Mouse (Mus musculus) limb, embryonic 10.5 days (tissue): ENCODE data around the gene Terb1. TPM values are rescaled to one million over a fixed set of nuclear protein-coding genes. Genes with fewer than 3 reads are reported as not detected.
A peak's percentile ranks its signal among the peaks of the same experiment; 100 is the strongest.

Source experiments
- DNase-seq: peaks from one replicate; pipeline ENCODE4 v3.0.0-alpha.2; 2017; ENCODE audit warnings: low spot score
- H3K27ac ChIP-seq: fragments of 300-500 bp; sonication (generic); 2 replicates; pipeline ENCODE4 v1.5.1; 2016; ENCODE audit warnings: mild to moderate bottlenecking
- H3K27me3 ChIP-seq: fragments of 300-500 bp; sonication (generic); 2 replicates; pipeline ENCODE4 v1.6.1; 2016; ENCODE audit warnings: low read depth, mild to moderate bottlenecking; ENCODE audit not compliant: poor library complexity, severe bottlenecking
- H3K36me3 ChIP-seq: fragments of 300-500 bp; sonication (generic); 2 replicates; pipeline ENCODE4 v1.6.1; 2016; ENCODE audit warnings: mild to moderate bottlenecking, moderate library complexity
- H3K4me1 ChIP-seq: fragments of 300-500 bp; sonication (generic); 2 replicates; pipeline ENCODE4 v1.6.1; 2016
- H3K4me3 ChIP-seq: fragments of 300-500 bp; sonication (generic); 2 replicates; pipeline ENCODE4 v1.5.1; 2016; ENCODE audit warnings: mild to moderate bottlenecking, moderate library complexity
- H3K9me3 ChIP-seq: fragments of 300-500 bp; sonication (generic); replicated peaks from 2 replicates; pipeline ENCODE4 v1.6.1; 2016; ENCODE audit warnings: mild to moderate bottlenecking
- WGBS: fragments of 180-500 bp; shearing (Covaris S2); methylation state at CpG from one replicate; pipeline ENCODE4 v1.1.7; 2016; 5-methylcytosine and 5-hydroxymethylcytosine counted together
- polyA plus RNA-seq: library from polyadenylated mRNA; unstranded; fragments of >200 nt; fragmentation: Nextera tagmentation; extraction: Ambion mirVana; gene quantifications from 2 replicates; pipeline ENCODE4 v1.2.1, GENCODE M21; 2016

Terb1 gene
- 0.15 and 0.21 TPM in 2 replicates for polyA plus RNA-seq

GRCm38 (mm10) chr8:104509061-104510006 is at the start of gene Terb1:
Terb1 (minus strand) TSS chr8:104509910.
- Histone ChIP-seq H3K4me3 (peak within 1 kb of the TSS; percentile 72), H3K9me3 (no peaks in the 10 kb centered on the region), H3K27me3 (no peaks in the 10 kb centered on the region), H3K4me1 (peaks cover 13% of the 10 kb centered on the region), H3K27ac (peak within 1 kb of the TSS; percentile 78), H3K36me3 (peaks cover 22% of the 10 kb centered on the region)
- peak; percentile 71 for DNase-seq
- WGBS: 2% methylated on average over 64 of the region's 64 CpGs

- DNase-seq: no peak
- Histone ChIP-seq H3K36me3 (no peaks in the 10 kb centered on the region), H3K27ac (no peak overlapping the region), H3K4me3 (no peak overlapping the region), H3K9me3 (no peaks in the 10 kb centered on the region), H3K27me3 (0 out of 2 replicates have a peak, but pooled peaks cover 5% of the 10 kb centered on the region), H3K4me1 (peaks cover 4% of the 10 kb centered on the region; the same call in 1 of the 2 replicates)
- 64% methylated on average over 7 of the region's 7 CpGs for WGBS
Measured at GRCm38 (mm10) chr8:104557226-104557625, 47.5 kb upstream of the Terb1 start.

DNA sequence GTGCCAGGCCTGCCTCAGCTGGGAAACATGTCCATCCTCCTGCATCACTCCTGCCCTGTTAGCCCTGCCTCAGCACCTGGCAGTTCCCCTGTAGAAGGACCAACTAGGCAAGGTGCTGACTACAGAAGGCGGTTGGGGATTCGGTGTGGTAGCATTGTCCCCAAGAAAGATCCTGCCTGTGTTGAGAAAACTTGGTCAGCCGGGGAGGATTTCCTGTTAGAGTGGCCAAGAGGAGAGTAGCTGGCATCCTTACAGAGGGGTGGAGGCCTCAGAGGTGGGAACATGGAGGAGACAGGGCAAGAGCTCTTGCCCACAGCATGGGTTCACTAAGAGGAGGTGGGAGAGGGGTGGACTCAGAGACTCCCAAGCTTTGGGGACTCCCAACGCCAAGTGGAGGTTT is 45.5 kb upstream of the Terb1 start:
- Histone ChIP-seq H3K36me3 (no peaks in the 10 kb centered on the region), H3K9me3 (no peaks in the 10 kb centered on the region), H3K27ac (no peak overlapping the region), H3K4me3 (no peak overlapping the region), H3K27me3 (0 out of 2 replicates have a peak, but pooled peaks cover 5% of the 10 kb centered on the region), H3K4me1 (peaks cover 13% of the 10 kb centered on the region)
- WGBS: 92% methylated on average over 4 of the region's 4 CpGs
- DNase-seq: no peak

GRCm38 (mm10) chr8:104543440-104544045 is 33.8 kb upstream of the Terb1 start:
- 88% methylated on average over 8 of the region's 8 CpGs for WGBS
- peaks cover 64% of the 10 kb centered on the region for H3K27me3 ChIP-seq

GRCm38 (mm10) chr8:104542160-104542559 is 32.5 kb upstream of the Terb1 start:
- Histone ChIP-seq H3K4me1 (peaks cover 16% of the 10 kb centered on the region), H3K27ac (no peak overlapping the region), H3K4me3 (no peak overlapping the region), H3K9me3 (no peaks in the 10 kb centered on the region), H3K27me3 (peaks cover 78% of the 10 kb centered on the region), H3K36me3 (no peaks in the 10 kb centered on the region)
- DNase-seq: no peak
- WGBS: 14% methylated on average over 11 of the region's 11 CpGs

More at GRCm38 (mm10) chr8:104543440-104544045, 33.8 kb upstream of the Terb1 start:
- no peak for DNase-seq
- no peak overlapping the region for H3K27ac ChIP-seq
- no peak overlapping the region for H3K4me3 ChIP-seq
- H3K4me1 ChIP-seq: peaks cover 15% of the 10 kb centered on the region
- no peaks in the 10 kb centered on the region for H3K36me3 ChIP-seq
- H3K9me3 ChIP-seq: no peaks in the 10 kb centered on the region

GRCm38 (mm10) chr8:104541515-104541880 is 31.8 kb upstream of the Terb1 start:
- Histone ChIP-seq H3K36me3 (no peaks in the 10 kb centered on the region), H3K27me3 (peaks cover 81% of the 10 kb centered on the region), H3K4me1 (peaks cover 16% of the 10 kb centered on the region), H3K9me3 (no peaks in the 10 kb centered on the region), H3K27ac (no peak overlapping the region), H3K4me3 (peak overlapping the region; percentile 55)
- DNase-seq: no peak
- 18% methylated on average over 8 of the region's 8 CpGs for WGBS

DNA sequence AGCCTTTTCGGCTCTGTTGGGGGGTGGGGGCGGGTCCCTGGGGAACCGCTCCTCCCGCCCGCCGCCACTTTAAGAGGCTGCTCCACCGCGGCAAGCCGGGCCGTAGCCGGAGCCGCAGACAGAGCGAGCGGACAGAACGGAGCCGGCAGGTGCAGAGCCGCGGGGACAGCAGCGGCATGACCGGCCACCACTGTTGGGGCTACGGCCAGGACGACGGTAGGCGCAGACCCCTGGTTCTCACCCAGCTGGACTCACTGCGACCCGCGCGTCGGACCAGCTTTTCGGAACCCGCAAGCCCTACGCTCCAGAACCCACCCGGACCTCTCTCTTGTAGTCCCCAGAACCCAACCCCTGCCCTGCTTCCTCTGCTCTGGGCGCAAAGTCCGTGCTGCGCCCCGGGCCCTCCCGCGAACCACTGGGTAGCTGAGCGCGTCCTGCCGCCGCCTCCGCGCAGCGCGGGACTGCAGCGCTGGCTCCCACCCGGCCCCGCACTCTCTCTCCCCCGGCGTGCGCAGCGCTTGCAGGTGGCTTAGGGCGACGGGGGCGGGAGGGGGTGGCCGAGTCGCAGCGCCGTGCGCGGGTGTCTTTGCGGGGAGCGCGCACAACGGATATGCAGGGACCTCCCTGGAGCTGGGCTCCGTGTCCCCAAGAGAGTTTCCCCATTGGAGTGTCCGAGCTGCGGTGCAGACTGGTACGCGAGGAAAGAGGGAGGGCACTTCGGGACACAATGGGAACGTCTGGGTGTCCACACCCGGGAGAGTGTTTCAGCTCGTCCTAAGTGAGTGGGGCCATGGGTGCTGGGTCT is 31.2 kb upstream of the Terb1 start:
- no peaks in the 10 kb centered on the region for H3K9me3 ChIP-seq
- H3K27me3 ChIP-seq: peaks cover 81% of the 10 kb centered on the region
- no peak overlapping the region for H3K27ac ChIP-seq
- peak overlapping the region; percentile 55 for H3K4me3 ChIP-seq
- DNase-seq: no peak
- no peaks in the 10 kb centered on the region for H3K36me3 ChIP-seq
- WGBS: under 1% methylated on average over 76 of the region's 76 CpGs
- peaks cover 16% of the 10 kb centered on the region for H3K4me1 ChIP-seq

GRCm38 (mm10) chr8:104540238-104540637 is 30.5 kb upstream of the Terb1 start:
- Histone ChIP-seq H3K4me1 (peaks cover 19% of the 10 kb centered on the region), H3K4me3 (peak overlapping the region; percentile 55), H3K36me3 (no peaks in the 10 kb centered on the region), H3K9me3 (no peaks in the 10 kb centered on the region), H3K27ac (no peak overlapping the region), H3K27me3 (peaks cover 81% of the 10 kb centered on the region)
- no peak for DNase-seq
- 37% methylated on average over 7 of the region's 7 CpGs for WGBS

- no peaks in the 10 kb centered on the region for H3K9me3 ChIP-seq
- H3K4me3 ChIP-seq: no peak overlapping the region
- H3K27ac ChIP-seq: no peak overlapping the region
- no peak for DNase-seq
- H3K4me1 ChIP-seq: peaks cover 26% of the 10 kb centered on the region
- 91% methylated on average over 2 of the region's 2 CpGs for WGBS
- no peaks in the 10 kb centered on the region for H3K36me3 ChIP-seq
- peaks cover 77% of the 10 kb centered on the region for H3K27me3 ChIP-seq
Measured at GRCm38 (mm10) chr8:104539566-104539965, 29.9 kb upstream of the Terb1 start.

DNA sequence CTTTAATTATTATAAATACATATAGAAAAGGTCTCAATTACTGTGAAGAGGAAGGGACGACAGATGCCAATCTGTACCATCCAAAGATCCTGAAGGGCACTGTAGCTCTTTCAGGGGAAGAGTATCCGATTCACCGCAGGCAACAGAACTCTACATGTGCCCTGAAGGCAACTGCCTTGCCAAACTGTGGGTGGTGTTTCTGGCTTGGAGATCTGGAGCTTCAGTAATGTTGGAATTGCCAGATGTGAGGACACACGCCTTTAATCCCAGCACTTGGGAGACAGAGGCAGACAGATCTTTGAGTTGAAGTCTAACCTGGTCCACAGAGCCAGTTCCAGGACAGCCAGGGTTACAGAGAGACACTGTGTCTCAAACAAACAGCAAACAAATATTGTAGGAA is 29.2 kb upstream of the Terb1 start:
- 80% methylated on average over 4 of the region's 4 CpGs for WGBS
- Histone ChIP-seq H3K27me3 (peaks cover 70% of the 10 kb centered on the region), H3K9me3 (no peaks in the 10 kb centered on the region), H3K27ac (no peak overlapping the region), H3K36me3 (no peaks in the 10 kb centered on the region), H3K4me3 (no peak overlapping the region), H3K4me1 (peaks cover 26% of the 10 kb centered on the region)
- no peak for DNase-seq

- DNase-seq: no peak
- 89% methylated on average over 4 of the region's 4 CpGs for WGBS
- peaks cover 42% of the 10 kb centered on the region for H3K27me3 ChIP-seq
- H3K36me3 ChIP-seq: peaks cover 7% of the 10 kb centered on the region
- H3K4me3 ChIP-seq: no peak overlapping the region
- H3K4me1 ChIP-seq: peaks cover 33% of the 10 kb centered on the region
- H3K27ac ChIP-seq: no peak overlapping the region
- H3K9me3 ChIP-seq: no peaks in the 10 kb centered on the region
Measured at GRCm38 (mm10) chr8:104536028-104536427, 26.3 kb upstream of the Terb1 start.

DNA sequence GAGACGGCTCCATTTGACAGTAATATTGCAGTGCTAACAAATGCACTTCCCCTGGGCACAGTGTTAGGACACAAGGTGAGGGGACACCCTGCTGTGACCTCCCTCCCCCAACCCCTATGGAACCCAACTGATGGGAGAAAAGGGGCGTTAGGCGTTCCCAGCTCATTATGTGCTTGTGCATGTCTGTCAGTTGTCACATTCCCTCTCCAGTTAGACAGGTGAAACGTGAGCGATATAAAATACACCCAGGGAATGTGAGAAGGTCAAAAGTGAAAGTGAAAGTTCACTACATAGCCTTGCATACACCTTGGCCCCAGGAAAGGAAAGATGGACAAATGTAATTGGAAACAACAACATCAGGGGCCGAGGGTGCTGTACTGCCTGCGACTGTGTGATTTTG is 25.7 kb upstream of the Terb1 start:
- no peak for DNase-seq
- Histone ChIP-seq H3K4me1 (peaks cover 27% of the 10 kb centered on the region), H3K36me3 (peaks cover 9% of the 10 kb centered on the region), H3K9me3 (no peaks in the 10 kb centered on the region), H3K27me3 (peaks cover 35% of the 10 kb centered on the region), H3K27ac (no peak overlapping the region), H3K4me3 (peak overlapping the region; percentile 95)
- 28% methylated on average over 7 of the region's 7 CpGs for WGBS
